Mouse (Mus musculus): ENCODE data around the gene Mpg. TPM values are rescaled to one million over a fixed set of nuclear protein-coding genes. Genes with fewer than 3 reads are reported as not detected.

Mpg gene
- polyA plus RNA-seq, 1 experiment from 2014 or later: 29.7 TPM

DNA sequence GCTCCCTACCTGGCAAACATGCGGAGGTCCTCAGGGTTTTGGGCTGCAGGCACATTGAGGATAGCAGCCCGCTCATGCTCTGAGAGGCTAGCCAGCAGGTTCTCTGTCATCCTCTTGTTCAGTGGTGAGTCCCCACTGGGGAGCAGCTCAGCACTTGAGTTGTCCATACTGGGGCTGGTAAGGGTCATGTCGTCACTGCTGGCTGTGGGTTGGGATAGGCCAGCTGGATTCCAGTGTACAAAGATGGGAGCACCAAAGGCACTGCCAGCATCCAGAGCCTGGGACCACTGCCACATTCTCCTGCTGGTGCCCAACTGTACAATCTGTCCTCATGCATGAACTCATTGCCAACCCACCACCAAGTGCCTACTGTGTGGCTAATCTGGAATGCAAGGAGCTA lies 7.6 kb downstream of the Mpg start:
- no peak for ATAC-seq (ENCODE audit: low read depth)
- H3K9ac ChIP-seq (ENCODE audit: low read depth, low read length): no peak overlapping the region
- peaks cover 22% of the 10 kb centered on the region for H3K4me1 ChIP-seq (ENCODE audit: control insufficient read depth, insufficient read depth, low read length)
- H3K4me2 ChIP-seq (ENCODE audit: low read depth, low read length): no peak overlapping the region
- no peak for DNase-seq (ENCODE audit: low spot score)
- H3K4me3 ChIP-seq (ENCODE audit: low read depth, low read length): no peak overlapping the region
- H3K9me3 ChIP-seq (ENCODE audit: control insufficient read depth, low read length): no peaks in the 10 kb centered on the region
- no peak overlapping the region for H3K27ac ChIP-seq (replicated peaks; ENCODE audit: low read depth, low read length)
- WGBS: 85% methylated on average over 3 of the region's 3 CpGs
- H3K36me3 ChIP-seq (ENCODE audit: control insufficient read depth, insufficient read depth, low read length): peaks cover 58% of the 10 kb centered on the region
- H3K27me3 ChIP-seq (replicated peaks; ENCODE audit: control insufficient read depth, insufficient read depth, low read length): no peaks in the 10 kb centered on the region

DNA sequence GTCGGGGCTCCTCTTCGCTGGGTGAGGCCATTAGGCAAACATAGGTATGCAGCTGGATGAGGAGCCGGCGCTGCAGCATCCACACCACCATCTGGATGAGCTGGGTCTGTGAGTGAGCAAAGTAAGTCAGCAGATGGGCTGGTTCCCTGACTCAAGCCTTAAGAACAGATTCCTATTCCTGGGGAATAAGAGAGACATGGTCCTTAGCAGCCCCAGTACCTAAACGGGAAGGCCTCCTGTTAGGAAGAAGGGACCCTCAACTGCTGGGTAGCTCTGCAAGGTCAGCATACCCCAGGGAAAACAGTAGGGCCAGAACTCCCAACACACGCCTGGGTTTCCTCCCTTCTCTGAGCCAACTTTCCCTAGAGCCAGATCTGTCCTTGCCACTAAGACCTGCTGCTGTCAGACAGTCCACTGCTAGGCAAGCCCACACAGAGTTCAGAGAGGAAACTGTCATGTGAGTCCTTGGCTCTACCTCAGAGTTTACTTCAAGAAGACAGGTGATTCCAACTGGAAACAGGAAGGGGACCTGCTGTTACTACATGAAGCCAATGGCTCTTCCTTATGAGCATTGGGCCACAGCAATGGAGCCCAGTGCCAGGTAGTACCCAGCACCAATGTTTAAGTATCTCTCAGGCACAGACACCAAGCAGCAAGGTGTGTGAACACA lies 8.6 kb downstream of the Mpg start:
- WGBS: 78% methylated on average over 6 of the region's 6 CpGs
- no peak overlapping the region for H3K9ac ChIP-seq (ENCODE audit: low read depth, low read length)
- H3K27me3 ChIP-seq (replicated peaks; ENCODE audit: control insufficient read depth, insufficient read depth, low read length): no peaks in the 10 kb centered on the region
- no peak overlapping the region for H3K4me2 ChIP-seq (ENCODE audit: low read depth, low read length)
- peak overlapping the region; percentile 52 for H3K27ac ChIP-seq (replicated peaks; ENCODE audit: low read depth, low read length)
- ATAC-seq (ENCODE audit: low read depth): no peak
- H3K9me3 ChIP-seq (ENCODE audit: control insufficient read depth, low read length): no peaks in the 10 kb centered on the region
- peaks cover 57% of the 10 kb centered on the region for H3K36me3 ChIP-seq (ENCODE audit: control insufficient read depth, insufficient read depth, low read length)
- peaks cover 22% of the 10 kb centered on the region for H3K4me1 ChIP-seq (ENCODE audit: control insufficient read depth, insufficient read depth, low read length)
- DNase-seq (ENCODE audit: low spot score): no peak
- H3K4me3 ChIP-seq (ENCODE audit: low read depth, low read length): no peak overlapping the region

DNA sequence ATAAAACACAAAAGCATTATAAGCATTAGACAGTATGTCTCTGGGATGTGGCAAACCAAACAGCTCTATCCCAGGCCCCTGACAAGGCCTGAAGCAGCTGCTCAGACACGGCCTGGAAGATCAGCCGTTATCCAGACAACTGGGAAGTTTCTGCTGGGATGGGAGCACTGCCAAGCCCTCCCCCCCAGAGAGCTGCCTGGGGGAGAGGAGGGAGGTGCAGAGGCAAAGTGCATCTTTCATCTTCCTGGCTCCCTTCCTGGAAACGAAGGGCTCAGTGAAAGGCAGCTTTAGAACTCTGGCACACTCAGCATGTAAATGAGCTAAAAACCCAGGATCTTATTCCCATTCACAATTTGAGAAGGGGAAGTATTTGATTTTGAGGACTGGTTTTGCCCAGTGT lies 9.3 kb downstream of the Mpg start:
- Histone ChIP-seq H3K27ac (replicated peaks; ENCODE audit: low read depth, low read length) (peak overlapping the region; percentile 65), H3K4me2 (ENCODE audit: low read depth, low read length) (no peak overlapping the region), H3K4me1 (ENCODE audit: control insufficient read depth, insufficient read depth, low read length) (peaks cover 22% of the 10 kb centered on the region), H3K9me3 (ENCODE audit: control insufficient read depth, low read length) (no peaks in the 10 kb centered on the region), H3K4me3 (ENCODE audit: low read depth, low read length) (no peak overlapping the region), H3K9ac (ENCODE audit: low read depth, low read length) (no peak overlapping the region), H3K36me3 (ENCODE audit: control insufficient read depth, insufficient read depth, low read length) (peaks cover 54% of the 10 kb centered on the region), H3K27me3 (replicated peaks; ENCODE audit: control insufficient read depth, insufficient read depth, low read length) (no peaks in the 10 kb centered on the region)
- DNase-seq (ENCODE audit: low spot score): peak; percentile 93
- 19% methylated on average over 3 of the region's 3 CpGs for WGBS
- peak; percentile 80 for ATAC-seq (ENCODE audit: low read depth)

DNA sequence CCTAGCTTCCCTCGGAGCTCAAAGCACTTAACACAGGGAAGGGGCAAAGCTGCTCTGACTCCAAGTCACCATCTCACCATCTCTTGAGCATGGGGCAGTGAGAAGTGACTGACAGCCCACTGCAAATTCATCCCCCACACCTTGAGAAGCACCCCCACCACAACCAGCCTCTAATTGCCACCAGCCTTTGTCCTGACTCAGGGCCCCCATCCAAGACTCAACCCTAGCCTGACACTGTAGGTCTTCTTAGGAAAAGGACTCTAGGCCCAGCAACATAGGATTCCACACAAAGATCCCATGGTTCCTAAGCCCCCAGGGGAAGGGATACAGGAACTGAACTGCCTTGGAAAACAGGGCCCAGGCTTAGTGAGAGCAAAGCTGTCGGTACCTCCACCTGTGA lies 9.8 kb downstream of the Mpg start:
- no peak for DNase-seq (ENCODE audit: low spot score)
- Histone ChIP-seq H3K9me3 (ENCODE audit: control insufficient read depth, low read length) (no peaks in the 10 kb centered on the region), H3K27me3 (replicated peaks; ENCODE audit: control insufficient read depth, insufficient read depth, low read length) (no peaks in the 10 kb centered on the region), H3K36me3 (ENCODE audit: control insufficient read depth, insufficient read depth, low read length) (peaks cover 54% of the 10 kb centered on the region), H3K9ac (ENCODE audit: low read depth, low read length) (no peak overlapping the region), H3K4me3 (ENCODE audit: low read depth, low read length) (no peak overlapping the region), H3K4me1 (ENCODE audit: control insufficient read depth, insufficient read depth, low read length) (peaks cover 22% of the 10 kb centered on the region), H3K4me2 (ENCODE audit: low read depth, low read length) (no peak overlapping the region), H3K27ac (replicated peaks; ENCODE audit: low read depth, low read length) (peak overlapping the region; percentile 65)
- WGBS: 36% methylated on average over 2 of the region's 2 CpGs
- no peak for ATAC-seq (ENCODE audit: low read depth)

DNA sequence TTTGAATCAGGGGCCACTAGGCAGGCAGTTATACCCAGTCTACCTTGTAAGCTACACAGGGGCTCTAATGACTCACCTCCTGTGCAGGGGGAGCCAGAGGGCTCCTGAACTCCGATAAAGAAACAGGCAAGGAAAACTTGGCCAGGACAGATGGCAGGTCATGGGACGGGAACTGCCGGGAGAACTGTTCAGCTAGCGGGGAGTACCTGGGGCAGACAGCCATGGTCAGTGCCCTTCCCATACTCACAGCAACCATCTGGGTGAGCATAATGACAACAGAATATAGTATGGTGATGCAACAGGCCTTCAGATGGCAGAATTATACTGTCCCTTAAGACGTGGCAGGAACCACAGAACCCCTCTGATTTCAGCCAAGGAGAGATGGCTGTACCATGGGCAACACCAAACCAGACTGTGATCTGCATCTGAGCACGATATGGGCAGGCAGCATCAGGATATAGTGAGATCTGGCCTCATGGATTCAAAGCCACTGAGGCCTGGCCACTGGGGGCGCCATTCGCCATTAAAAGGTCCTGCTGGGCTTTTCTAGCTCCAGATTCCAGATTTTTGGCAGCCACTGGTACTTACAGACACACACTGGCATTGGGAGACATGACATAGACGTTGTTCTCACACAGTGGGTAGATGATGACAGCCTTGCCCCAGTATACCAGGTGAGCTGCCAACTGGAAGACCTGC lies 10.6 kb downstream of the Mpg start:
- ATAC-seq (ENCODE audit: low read depth) (no peak), DNase-seq (ENCODE audit: low spot score) (peak; percentile 46)
- Histone ChIP-seq H3K9ac (ENCODE audit: low read depth, low read length) (no peak overlapping the region), H3K4me1 (ENCODE audit: control insufficient read depth, insufficient read depth, low read length) (peaks cover 22% of the 10 kb centered on the region), H3K36me3 (ENCODE audit: control insufficient read depth, insufficient read depth, low read length) (peaks cover 47% of the 10 kb centered on the region), H3K27me3 (replicated peaks; ENCODE audit: control insufficient read depth, insufficient read depth, low read length) (no peaks in the 10 kb centered on the region), H3K27ac (replicated peaks; ENCODE audit: low read depth, low read length) (no peak overlapping the region), H3K4me2 (ENCODE audit: low read depth, low read length) (no peak overlapping the region), H3K9me3 (ENCODE audit: control insufficient read depth, low read length) (no peaks in the 10 kb centered on the region), H3K4me3 (ENCODE audit: low read depth, low read length) (no peak overlapping the region)
- WGBS: 61% methylated on average over 9 of the region's 9 CpGs

DNA sequence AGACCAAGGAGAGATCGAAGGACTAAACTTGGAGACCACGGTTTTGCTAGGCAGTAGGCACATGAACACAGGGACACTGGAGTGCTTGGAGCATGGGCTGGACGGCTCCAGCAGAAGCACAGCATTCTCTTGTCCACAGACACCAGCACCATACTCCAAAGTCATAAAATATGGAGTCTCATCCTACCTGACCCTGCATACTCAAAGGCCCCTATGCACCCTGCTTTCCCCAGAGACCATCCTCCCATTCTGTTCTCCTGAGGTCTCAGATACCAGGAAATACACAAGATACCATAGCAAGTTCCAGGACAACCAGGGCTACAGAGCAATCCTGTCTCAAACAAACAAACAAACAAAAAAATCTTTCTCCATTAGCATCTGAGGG lies 11.1 kb downstream of the Mpg start:
- Histone ChIP-seq H3K36me3 (ENCODE audit: control insufficient read depth, insufficient read depth, low read length) (peaks cover 45% of the 10 kb centered on the region), H3K4me2 (ENCODE audit: low read depth, low read length) (no peak overlapping the region), H3K4me3 (ENCODE audit: low read depth, low read length) (no peak overlapping the region), H3K9me3 (ENCODE audit: control insufficient read depth, low read length) (no peaks in the 10 kb centered on the region), H3K27me3 (replicated peaks; ENCODE audit: control insufficient read depth, insufficient read depth, low read length) (no peaks in the 10 kb centered on the region), H3K27ac (replicated peaks; ENCODE audit: low read depth, low read length) (no peak overlapping the region), H3K4me1 (ENCODE audit: control insufficient read depth, insufficient read depth, low read length) (peaks cover 22% of the 10 kb centered on the region), H3K9ac (ENCODE audit: low read depth, low read length) (no peak overlapping the region)
- no peak for DNase-seq (ENCODE audit: low spot score)
- ATAC-seq (ENCODE audit: low read depth): no peak
- WGBS: 93% methylated on average over 3 of the region's 3 CpGs

DNA sequence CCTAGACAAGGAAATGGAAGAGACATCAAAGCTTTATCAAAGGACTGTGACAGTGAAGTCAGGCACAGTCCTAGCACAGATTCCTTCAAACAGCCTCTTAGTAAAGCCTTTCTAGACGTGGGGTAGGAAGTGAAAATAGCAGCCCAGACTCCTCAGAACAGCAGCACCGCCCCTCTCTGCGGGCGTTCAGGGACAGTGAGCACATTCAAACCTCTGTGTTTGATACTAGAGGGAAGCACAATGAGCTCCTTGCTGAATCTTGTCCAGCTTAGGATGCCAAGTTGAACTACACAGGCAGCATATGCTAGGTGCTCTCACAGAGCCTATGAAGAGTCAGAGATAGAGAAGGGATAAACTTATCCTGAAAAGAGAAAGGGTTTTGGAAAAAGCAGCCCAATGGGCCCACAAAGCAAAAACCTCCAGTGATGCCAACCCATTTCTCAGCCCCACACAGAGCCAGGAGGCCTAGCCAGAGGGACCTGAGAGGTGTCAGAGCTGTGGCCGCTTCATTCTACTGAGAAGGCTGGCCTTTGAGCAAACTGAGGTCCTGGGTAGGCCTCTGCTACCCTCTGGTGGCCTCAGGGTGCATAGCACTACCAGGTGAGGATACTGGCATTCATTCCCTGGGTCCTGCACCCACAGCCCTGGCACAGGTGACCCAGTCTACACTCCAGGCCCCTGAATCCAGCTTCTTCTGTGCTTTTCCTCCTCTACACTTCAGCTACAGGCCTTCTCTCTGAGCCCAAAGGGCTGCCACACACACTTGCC lies 12.0 kb downstream of the Mpg start:
- 86% methylated on average over 4 of the region's 5 CpGs for WGBS
- peaks cover 36% of the 10 kb centered on the region for H3K36me3 ChIP-seq (ENCODE audit: control insufficient read depth, insufficient read depth, low read length)
- no peak for ATAC-seq (ENCODE audit: low read depth)

DNA sequence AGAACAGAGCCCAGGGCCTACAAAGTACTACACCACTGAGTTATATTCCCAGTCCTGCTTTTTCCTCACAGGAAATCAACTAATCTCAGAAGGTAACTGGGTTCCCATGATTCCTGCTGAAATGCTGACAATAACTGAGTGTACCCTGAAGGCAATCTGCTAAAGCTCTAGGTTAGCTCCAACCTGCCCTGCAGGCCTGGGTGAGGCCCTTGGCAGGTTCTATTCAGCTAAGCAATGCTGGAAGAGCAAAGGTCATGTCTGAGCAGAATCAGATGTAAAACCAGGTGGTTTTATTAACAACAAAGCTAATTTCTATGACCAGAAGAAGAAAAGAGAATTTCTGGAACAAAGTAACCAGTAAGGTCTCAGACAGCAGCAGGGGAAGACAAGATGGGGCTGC lies 15.1 kb downstream of the Mpg start:
- Histone ChIP-seq H3K4me3 (ENCODE audit: low read depth, low read length) (no peak overlapping the region), H3K9me3 (ENCODE audit: control insufficient read depth, low read length) (no peaks in the 10 kb centered on the region), H3K4me1 (ENCODE audit: control insufficient read depth, insufficient read depth, low read length) (peaks cover 15% of the 10 kb centered on the region), H3K27ac (replicated peaks; ENCODE audit: low read depth, low read length) (no peak overlapping the region), H3K9ac (ENCODE audit: low read depth, low read length) (no peak overlapping the region), H3K4me2 (ENCODE audit: low read depth, low read length) (no peak overlapping the region), H3K36me3 (ENCODE audit: control insufficient read depth, insufficient read depth, low read length) (peaks cover 36% of the 10 kb centered on the region), H3K27me3 (replicated peaks; ENCODE audit: control insufficient read depth, insufficient read depth, low read length) (no peaks in the 10 kb centered on the region)
- ATAC-seq (ENCODE audit: low read depth) (no peak), DNase-seq (ENCODE audit: low spot score) (no peak)

More for the DNA sequence above, 12.0 kb downstream of the Mpg start:
- no peak overlapping the region for H3K9ac ChIP-seq (ENCODE audit: low read depth, low read length)
- peaks cover 23% of the 10 kb centered on the region for H3K4me1 ChIP-seq (ENCODE audit: control insufficient read depth, insufficient read depth, low read length)
- H3K4me2 ChIP-seq (ENCODE audit: low read depth, low read length): no peak overlapping the region
- no peaks in the 10 kb centered on the region for H3K27me3 ChIP-seq (replicated peaks; ENCODE audit: control insufficient read depth, insufficient read depth, low read length)
- no peak overlapping the region for H3K4me3 ChIP-seq (ENCODE audit: low read depth, low read length)
- no peak overlapping the region for H3K27ac ChIP-seq (replicated peaks; ENCODE audit: low read depth, low read length)
- peak; percentile 61 for DNase-seq (ENCODE audit: low spot score)
- no peaks in the 10 kb centered on the region for H3K9me3 ChIP-seq (ENCODE audit: control insufficient read depth, low read length)
